Mouse (Mus musculus) gastrocnemius, postnatal 25 days (tissue): ENCODE measurements around the gene Slc12a1. TPM values are rescaled to one million over a fixed set of nuclear protein-coding genes. Genes with fewer than 3 reads are reported as not detected.
"Not testable (repeated sequence)": the region's sequence is repeated elsewhere in the genome, so short reads cannot be mapped to it uniquely, and the experiment has no call there.

Experiments used
- DNase-seq: peaks from one replicate; pipeline ENCODE4 v3.0.0; 2022
- long read RNA-seq, 2 experiments: library from polyadenylated mRNA; stranded (forward); transcript quantifications; one replicate each; pipeline ENCODE4 v2.0.0; 2021
- total RNA-seq, 2 experiments: library from RNA; stranded (reverse); gene quantifications; 1 replicate in 1 of 2; 2 replicates in 1 of 2; pipeline ENCODE4 v1.2.3; 2021

The Slc12a1 gene
- total RNA-seq: not detected
- long read RNA-seq, experiment 1: 0 reads
- long read RNA-seq, experiment 2: 0 reads

- DNase-seq: no peak
Measured at GRCm38 (mm10) chr2:125152388-125152787, at the start of gene Slc12a1. Gene Slc12a1 (plus strand): TSS chr2:125152505.

GRCm38 (mm10) chr2:125104491-125104890, 47.8 kb upstream of the Slc12a1 start:
- not testable (repeated sequence) for DNase-seq

- not testable (repeated sequence) for DNase-seq
Measured at GRCm38 (mm10) chr2:125106536-125106935, 45.8 kb upstream of the Slc12a1 start.

GRCm38 (mm10) chr2:125119381-125120110, 32.8 kb upstream of the Slc12a1 start:
- no peak for DNase-seq

- no peak for DNase-seq
Measured at GRCm38 (mm10) chr2:125122288-125122623, 30.0 kb upstream of the Slc12a1 start.

- DNase-seq: peak; percentile 38
Measured at GRCm38 (mm10) chr2:125122624-125123476, 29.5 kb upstream of the Slc12a1 start.

- peak; percentile 74 for DNase-seq
Measured at GRCm38 (mm10) chr2:125123477-125123852, 28.8 kb upstream of the Slc12a1 start, which contains the start of gene Myef2. Gene Myef2 (minus strand): TSS chr2:125123661.

- DNase-seq: no peak
Measured at GRCm38 (mm10) chr2:125125824-125126223, 26.5 kb upstream of the Slc12a1 start.

- DNase-seq: no peak
Measured at GRCm38 (mm10) chr2:125126792-125127191, 25.5 kb upstream of the Slc12a1 start.

- no peak for DNase-seq
Measured at GRCm38 (mm10) chr2:125134113-125134512, 18.2 kb upstream of the Slc12a1 start.

- DNase-seq: peak; percentile 40
Measured at GRCm38 (mm10) chr2:125135903-125136811, 16.1 kb upstream of the Slc12a1 start, which contains the start of gene Ctxn2. Gene Ctxn2 (plus strand): TSS chr2:125136692.

GRCm38 (mm10) chr2:125136846-125137245, 15.5 kb upstream of the Slc12a1 start:
- DNase-seq: no peak

GRCm38 (mm10) chr2:125142336-125142735, 10.0 kb upstream of the Slc12a1 start:
- DNase-seq: no peak

GRCm38 (mm10) chr2:125154294-125154693, 2.0 kb downstream of the Slc12a1 start:
- DNase-seq: no peak

- DNase-seq: no peak
Measured at GRCm38 (mm10) chr2:125155504-125155903, 3.2 kb downstream of the Slc12a1 start.

- no peak for DNase-seq
Measured at GRCm38 (mm10) chr2:125162012-125162470, 9.7 kb downstream of the Slc12a1 start.

GRCm38 (mm10) chr2:125178225-125178798, 26.0 kb downstream of the Slc12a1 start:
- DNase-seq: no peak

GRCm38 (mm10) chr2:125187904-125188303, 35.6 kb downstream of the Slc12a1 start:
- DNase-seq: no peak

- no peak for DNase-seq
Measured at GRCm38 (mm10) chr2:125189197-125189596, 36.9 kb downstream of the Slc12a1 start.

- DNase-seq: no peak
Measured at GRCm38 (mm10) chr2:125192905-125193304, 40.6 kb downstream of the Slc12a1 start.

GRCm38 (mm10) chr2:125196771-125197170, 44.5 kb downstream of the Slc12a1 start:
- no peak for DNase-seq
